Mouse (Mus musculus) heart, embryonic 14.5 days (tissue): ENCODE results near the gene Baiap3. TPM values are rescaled to one million over a fixed set of nuclear protein-coding genes. Genes with fewer than 3 reads are reported as not detected.

Experiments
- microRNA-seq: library from miRNA; unstranded; fragments of <30 nt; microRNA quantifications from one replicate; pipeline ENCODE4, GENCODE M21; 2016
- polyA plus RNA-seq: library from polyadenylated mRNA; unstranded; fragments of >200 nt; fragmentation: Nextera tagmentation; extraction: Ambion mirVana; gene quantifications from 2 replicates; pipeline ENCODE4 v1.2.1, GENCODE M21; 2014

Baiap3 gene
- polyA plus RNA-seq, 1 experiment from 2014 or later = 0.76 TPM

Small RNAs within 50 kb of the gene (microRNA-seq; reads per million reads assigned to microRNA genes)
- not detected for gene Mir3547

Other genes starting within 250 kb of the Baiap3 start
- 6.4 and 7.6 TPM in 2 replicates for gene Cramp1l, start 240.6 kb downstream of the Baiap3 start, polyA plus RNA-seq
- 9.9 and 10.6 TPM in 2 replicates for gene Ift140, start 240.3 kb downstream of the Baiap3 start, polyA plus RNA-seq
- 19.5 and 23.4 TPM in 2 replicates for gene Tmem204, start 172.8 kb downstream of the Baiap3 start, polyA plus RNA-seq
- 19.3 and 27.8 TPM in 2 replicates for gene Telo2, start 140.4 kb downstream of the Baiap3 start, polyA plus RNA-seq
- gene Ptx4, start 135.6 kb downstream of the Baiap3 start, polyA plus RNA-seq = 0.14 and 0.44 TPM in 2 replicates
- gene Clcn7, start 123.0 kb downstream of the Baiap3 start, polyA plus RNA-seq = 16.4 and 17.2 TPM in 2 replicates
- gene Ccdc154, start 93.9 kb downstream of the Baiap3 start, polyA plus RNA-seq = not detected in 2 replicates
- gene Gm38655, start 80.9 kb downstream of the Baiap3 start, polyA plus RNA-seq = not detected in 2 replicates
- 22.5 and 25.1 TPM in 2 replicates for gene BC003965, start 71.8 kb downstream of the Baiap3 start, polyA plus RNA-seq
- gene Unkl, start 68.0 kb downstream of the Baiap3 start, polyA plus RNA-seq = 2.2 and 2.7 TPM in 2 replicates
- 23.8 and 25.9 TPM in 2 replicates for gene Gnptg, start 16.2 kb downstream of the Baiap3 start, polyA plus RNA-seq
- 25.3 TPM in 2 replicates for gene Tsr3, start 16.2 kb downstream of the Baiap3 start, polyA plus RNA-seq
- 341 and 365 TPM in 2 replicates for gene Ube2i, start 18.3 kb upstream of the Baiap3 start, polyA plus RNA-seq
- gene Prss34, start 42.0 kb upstream of the Baiap3 start, polyA plus RNA-seq = 0.16 and 0.27 TPM in 2 replicates
- not detected in 2 replicates for gene Prss28, start 52.3 kb upstream of the Baiap3 start, polyA plus RNA-seq
- gene Prss29, start 62.3 kb upstream of the Baiap3 start, polyA plus RNA-seq = not detected in 2 replicates
- gene Tpsab1, start 89.2 kb upstream of the Baiap3 start, polyA plus RNA-seq = 0.18 TPM in 1 of 2 replicates, not detected in the other
- 1.4 and 1.7 TPM in 2 replicates for gene Tpsb2, start 109.9 kb upstream of the Baiap3 start, polyA plus RNA-seq
- 0.57 and 0.74 TPM in 2 replicates for gene Tpsg1, start 112.9 kb upstream of the Baiap3 start, polyA plus RNA-seq
- gene Cacna1h, start 177.4 kb upstream of the Baiap3 start, polyA plus RNA-seq = 8.8 and 9.9 TPM in 2 replicates
- 0.47 and 0.55 TPM in 2 replicates for gene Tekt4, start 198.3 kb upstream of the Baiap3 start, polyA plus RNA-seq
- 0.16 and 0.18 TPM in 2 replicates for gene Sstr5, start 240.9 kb upstream of the Baiap3 start, polyA plus RNA-seq